Mouse (Mus musculus) right cerebral cortex, postnatal 4 days (tissue): Measurements from ENCODE around the gene Akap6.
A peak's percentile ranks its signal among the peaks of the same experiment; 100 is the strongest.

Experiments
- DNase-seq: peaks from one replicate; pipeline ENCODE4 v3.0.0-alpha.2; 2022

The Akap6 gene

GRCm38 (mm10) chr12:52918939-52919338 lies 219.8 kb downstream of the Akap6 start:
- DNase-seq: peak; percentile 31

- no peak for DNase-seq
Observed at GRCm38 (mm10) chr12:52922510-52922909, 223.3 kb downstream of the Akap6 start.

GRCm38 (mm10) chr12:52925448-52925847 lies 226.3 kb downstream of the Akap6 start:
- DNase-seq: no peak

- no peak for DNase-seq
Observed at GRCm38 (mm10) chr12:52933832-52934231, 234.6 kb downstream of the Akap6 start.

GRCm38 (mm10) chr12:52934989-52935388 lies 235.8 kb downstream of the Akap6 start:
- no peak for DNase-seq

GRCm38 (mm10) chr12:52938786-52939185 lies 239.6 kb downstream of the Akap6 start:
- no peak for DNase-seq

GRCm38 (mm10) chr12:52939324-52939946 lies 240.3 kb downstream of the Akap6 start:
- DNase-seq: no peak

GRCm38 (mm10) chr12:52941941-52942340 lies 242.8 kb downstream of the Akap6 start:
- DNase-seq: no peak

- no peak for DNase-seq
Observed at GRCm38 (mm10) chr12:52944274-52944673, 245.1 kb downstream of the Akap6 start.

- DNase-seq: no peak
Observed at GRCm38 (mm10) chr12:52944949-52945348, 245.8 kb downstream of the Akap6 start.

- DNase-seq: no peak
Observed at GRCm38 (mm10) chr12:52950660-52951059, 251.5 kb downstream of the Akap6 start.

- DNase-seq: no peak
Observed at GRCm38 (mm10) chr12:52957587-52957986, 258.4 kb downstream of the Akap6 start.

- DNase-seq: no peak
Observed at GRCm38 (mm10) chr12:52957994-52958393, 258.8 kb downstream of the Akap6 start.

- peak; percentile 6 for DNase-seq
Observed at GRCm38 (mm10) chr12:52991745-52992144, 292.6 kb downstream of the Akap6 start.

- DNase-seq: no peak
Observed at GRCm38 (mm10) chr12:53012336-53012735, 313.2 kb downstream of the Akap6 start.

- no peak for DNase-seq
Observed at GRCm38 (mm10) chr12:53014539-53014938, 315.4 kb downstream of the Akap6 start.

GRCm38 (mm10) chr12:53024575-53025246 lies 325.5 kb downstream of the Akap6 start:
- no peak for DNase-seq

GRCm38 (mm10) chr12:53027308-53027707 lies 328.1 kb downstream of the Akap6 start:
- no peak for DNase-seq

- DNase-seq: no peak
Observed at GRCm38 (mm10) chr12:53028926-53029325, 329.7 kb downstream of the Akap6 start.

- DNase-seq: no peak
Observed at GRCm38 (mm10) chr12:53029910-53030309, 330.7 kb downstream of the Akap6 start.

- DNase-seq: peak; percentile 24
Observed at GRCm38 (mm10) chr12:53032762-53033161, 333.6 kb downstream of the Akap6 start.

GRCm38 (mm10) chr12:53033404-53033913 lies 334.3 kb downstream of the Akap6 start:
- DNase-seq: peak; percentile 58

GRCm38 (mm10) chr12:53040634-53041033 lies 341.5 kb downstream of the Akap6 start:
- DNase-seq: no peak

GRCm38 (mm10) chr12:53042739-53043138 lies 343.6 kb downstream of the Akap6 start:
- peak; percentile 67 for DNase-seq
